Mouse (Mus musculus) testis, adult 2 months (tissue): ENCODE measurements around the gene Gp2. TPM values are rescaled to one million over a fixed set of nuclear protein-coding genes. Genes with fewer than 3 reads are reported as not detected.

Experiments used
- H3K27ac ChIP-seq: fragments of 200-500 bp; 2 replicates; pipeline ENCODE4 v1.5.1; 2012; ENCODE audit warnings: low read depth, low read length; ENCODE audit not compliant: control insufficient read depth, insufficient read depth
- H3K27me3 ChIP-seq: fragments of 200-500 bp; 2 replicates; pipeline ENCODE4 v1.6.1; 2012; ENCODE audit warnings: mild to moderate bottlenecking, low read length, moderate library complexity; ENCODE audit not compliant: control insufficient read depth, insufficient read depth
- H3K36me3 ChIP-seq: fragments of 200-500 bp; 2 replicates; pipeline ENCODE4 v1.6.1; 2012; ENCODE audit warnings: mild to moderate bottlenecking, low read length; ENCODE audit not compliant: control insufficient read depth, insufficient read depth
- H3K4me1 ChIP-seq: fragments of 200-500 bp; 2 replicates; pipeline ENCODE4 v1.6.1; 2012; ENCODE audit warnings: low read length; ENCODE audit not compliant: control insufficient read depth, insufficient read depth
- H3K4me3 ChIP-seq: fragments of 200-500 bp; 2 replicates; pipeline ENCODE4 v1.5.1; 2012; ENCODE audit warnings: low read depth, mild to moderate bottlenecking, low read length, moderate library complexity, mixed read lengths; ENCODE audit not compliant: control insufficient read depth
- CTCF ChIP-seq: fragments of 200-500 bp; IDR thresholded peaks from 2 replicates; pipeline ENCODE4 v1.5.1; 2012; ENCODE audit warnings: low read depth, mild to moderate bottlenecking, inconsistent platforms, low read length, moderate library complexity; ENCODE audit not compliant: control insufficient read depth, insufficient read depth, insufficient replicate concordance
- POLR2A ChIP-seq: fragments of 200-500 bp; IDR thresholded peaks from 2 replicates; pipeline ENCODE4 v1.6.1; 2012; ENCODE audit warnings: low read depth, mild to moderate bottlenecking, inconsistent platforms, low read length, moderate library complexity; ENCODE audit not compliant: control insufficient read depth
- polyA plus RNA-seq: library from polyadenylated mRNA; depleted of rRNA; stranded (reverse); fragments of >200 nt; gene quantifications from 2 replicates; pipeline ENCODE4 v1.2.3, GENCODE M21; 2012; rRNA removed

The Gp2 gene
- 0.06 TPM in 1 of 2 replicates, not detected in the other for polyA plus RNA-seq

GRCm38 (mm10) chr7:119459185-119459584, at the start of gene Gp2:
TSS of gene Gp2 (minus strand) at chr7:119459285.
- TF ChIP-seq POLR2A (no peak), CTCF (no peak)

GRCm38 (mm10) chr7:119490041-119490780, 31.1 kb upstream of the Gp2 start:
- H3K27ac ChIP-seq = no peak overlapping the region
- TF ChIP-seq POLR2A (no peak), CTCF (no peak)
- H3K4me1 ChIP-seq = no peaks in the 10 kb centered on the region
- no peak overlapping the region for H3K4me3 ChIP-seq
- no peaks in the 10 kb centered on the region for H3K27me3 ChIP-seq
- no peaks in the 10 kb centered on the region for H3K36me3 ChIP-seq

More at GRCm38 (mm10) chr7:119459185-119459584, at the start of gene Gp2:
- H3K27me3 ChIP-seq = no peaks in the 10 kb centered on the region
- H3K27ac ChIP-seq = no peak within 1 kb of the TSS
- H3K36me3 ChIP-seq = no peaks in the 10 kb centered on the region
- H3K4me1 ChIP-seq = no peaks in the 10 kb centered on the region
- H3K4me3 ChIP-seq = no peak within 1 kb of the TSS

- Histone ChIP-seq H3K4me1 (no peaks in the 10 kb centered on the region), H3K36me3 (no peaks in the 10 kb centered on the region), H3K27ac (no peak overlapping the region), H3K4me3 (no peak overlapping the region), H3K27me3 (no peaks in the 10 kb centered on the region)
- TF ChIP-seq CTCF (no peak), POLR2A (no peak)
These were observed 27.6 kb upstream of the Gp2 start for GRCm38 (mm10) chr7:119486683-119487082.

- no peaks in the 10 kb centered on the region for H3K27me3 ChIP-seq
- no peaks in the 10 kb centered on the region for H3K36me3 ChIP-seq
- no peaks in the 10 kb centered on the region for H3K4me1 ChIP-seq
- H3K4me3 ChIP-seq = no peak overlapping the region
- H3K27ac ChIP-seq = no peak overlapping the region
- TF ChIP-seq CTCF (no peak), POLR2A (no peak)
These were observed 25.1 kb upstream of the Gp2 start for GRCm38 (mm10) chr7:119484154-119484553.

- no peak for TF ChIP-seq POLR2A
- no peak for TF ChIP-seq CTCF
- Histone ChIP-seq H3K36me3 (no peaks in the 10 kb centered on the region), H3K27ac (no peak within 1 kb of the TSS), H3K4me3 (no peak within 1 kb of the TSS), H3K27me3 (no peaks in the 10 kb centered on the region), H3K4me1 (no peaks in the 10 kb centered on the region; the same call in 1 of the 2 replicates)
These were observed 20.2 kb upstream of the Gp2 start, which contains the start of gene Umod for GRCm38 (mm10) chr7:119479256-119479655. TSS of gene Umod (minus strand) at chr7:119479282.

GRCm38 (mm10) chr7:119476500-119477389, 17.7 kb upstream of the Gp2 start:
- Histone ChIP-seq H3K4me3 (no peak overlapping the region), H3K4me1 (no peaks in the 10 kb centered on the region; the same call in 1 of the 2 replicates), H3K27me3 (no peaks in the 10 kb centered on the region), H3K36me3 (no peaks in the 10 kb centered on the region), H3K27ac (no peak overlapping the region)
- TF ChIP-seq CTCF (peak; percentile 24; the same call in 1 of the 2 replicates), POLR2A (no peak)

- Histone ChIP-seq H3K4me1 (no peaks in the 10 kb centered on the region), H3K27me3 (no peaks in the 10 kb centered on the region), H3K36me3 (no peaks in the 10 kb centered on the region), H3K27ac (no peak overlapping the region), H3K4me3 (no peak overlapping the region)
- TF ChIP-seq CTCF = no peak
- no peak for TF ChIP-seq POLR2A
These were observed 4.9 kb downstream of the Gp2 start for GRCm38 (mm10) chr7:119454192-119454591.
